Mouse (Mus musculus): ENCODE measurements around the gene Hopx. TPM values are rescaled to one million over a fixed set of nuclear protein-coding genes. Genes with fewer than 3 reads are reported as not detected.

Gene Hopx
- polyA plus RNA-seq, 1 experiment from 2014 or later = 16.7 TPM

DNA sequence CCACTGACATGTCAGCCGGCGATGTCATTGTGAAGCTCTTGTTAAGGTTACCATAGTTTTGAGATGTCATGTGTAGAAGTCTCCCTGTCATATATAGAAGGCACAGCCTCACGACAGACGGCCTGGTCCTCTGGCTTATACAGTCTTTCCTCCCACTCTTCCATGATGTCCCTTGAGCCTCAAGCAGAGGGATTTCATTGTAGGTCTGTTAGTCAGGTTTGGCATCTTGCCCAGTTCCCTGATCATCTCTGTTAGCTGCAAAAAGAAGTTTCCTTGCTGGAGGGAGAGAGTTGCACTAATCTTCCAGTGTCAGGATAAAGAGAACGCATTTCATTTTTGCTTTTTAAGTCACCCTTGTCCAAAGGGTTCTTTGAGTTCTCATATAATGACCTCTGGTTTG, 62.3 kb downstream of the Hopx start:
- no peak overlapping the region for H3K27ac ChIP-seq (ENCODE audit: low read length)
- no peak overlapping the region for H3K4me3 ChIP-seq (ENCODE audit: low read length)
- 83% methylated on average over 5 of the region's 5 CpGs for WGBS
- H3K36me3 ChIP-seq (ENCODE audit: control insufficient read depth, insufficient read depth) = no peaks in the 10 kb centered on the region
- no peaks in the 10 kb centered on the region for H3K4me1 ChIP-seq (ENCODE audit: control insufficient read depth, insufficient read depth, low read length)
- no peak overlapping the region for H3K9ac ChIP-seq (ENCODE audit: low read length)
- peaks cover 5% of the 10 kb centered on the region for H3K9me3 ChIP-seq (replicated peaks; ENCODE audit: control insufficient read depth, low read length)
- ATAC-seq (replicated peaks; ENCODE audit: extremely low read depth, insufficient read depth, low FRiP score) = no peak
- H3K27me3 ChIP-seq (ENCODE audit: control insufficient read depth, insufficient read depth, low read length) = no peaks in the 10 kb centered on the region
- no peak overlapping the region for H3K4me2 ChIP-seq (ENCODE audit: low read depth, low read length)

DNA sequence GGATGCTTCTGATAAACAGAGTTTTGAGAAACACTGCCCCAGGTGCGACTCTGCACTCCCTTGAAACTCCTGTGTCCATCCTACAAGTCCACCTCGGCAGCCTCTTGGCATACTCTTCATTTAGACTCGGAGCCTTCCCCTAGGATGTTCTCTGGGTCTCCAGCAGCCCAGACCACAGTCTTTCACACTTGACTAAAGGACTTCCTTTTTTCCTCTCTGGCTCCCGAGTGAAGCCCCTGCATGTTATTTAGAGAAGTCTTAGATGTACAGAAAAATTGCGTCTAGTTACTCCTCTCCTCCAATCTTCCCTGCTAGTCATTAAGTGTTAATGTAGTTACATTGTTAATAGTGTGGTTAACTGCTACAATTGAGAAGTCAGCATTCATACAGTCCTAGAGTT, 70.6 kb downstream of the Hopx start:
- Histone ChIP-seq H3K27ac (ENCODE audit: low read length) (no peak overlapping the region), H3K27me3 (ENCODE audit: control insufficient read depth, insufficient read depth, low read length) (no peaks in the 10 kb centered on the region), H3K36me3 (ENCODE audit: control insufficient read depth, insufficient read depth) (no peaks in the 10 kb centered on the region), H3K9me3 (replicated peaks; ENCODE audit: control insufficient read depth, low read length) (no peaks in the 10 kb centered on the region), H3K9ac (ENCODE audit: low read length) (no peak overlapping the region), H3K4me1 (ENCODE audit: control insufficient read depth, insufficient read depth, low read length) (no peaks in the 10 kb centered on the region), H3K4me2 (ENCODE audit: low read depth, low read length) (no peak overlapping the region), H3K4me3 (ENCODE audit: low read length) (no peak overlapping the region)
- 61% methylated on average over 5 of the region's 5 CpGs for WGBS
- ATAC-seq (replicated peaks; ENCODE audit: extremely low read depth, insufficient read depth, low FRiP score) = no peak

DNA sequence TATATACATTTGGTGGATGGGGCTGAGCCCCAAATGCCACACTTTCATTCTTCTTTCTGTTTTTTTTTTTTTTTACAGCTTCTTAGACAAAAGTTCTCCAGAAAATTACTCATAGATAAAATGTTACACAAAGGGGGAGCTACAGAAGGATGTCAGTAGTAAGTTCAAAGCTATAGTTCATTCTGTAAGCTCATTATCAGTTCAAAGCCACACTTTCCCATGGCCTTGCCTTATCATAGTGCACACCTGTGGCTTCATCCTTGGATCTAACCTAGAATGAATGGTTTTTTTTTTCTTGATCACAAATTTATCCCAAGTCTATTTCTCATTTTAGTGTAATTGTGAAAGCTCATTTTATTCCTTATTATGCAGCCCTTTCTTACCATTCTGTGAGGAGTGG, 75.5 kb downstream of the Hopx start:
- H3K9ac ChIP-seq (ENCODE audit: low read length) = no peak overlapping the region
- no peak overlapping the region for H3K27ac ChIP-seq (ENCODE audit: low read length)
- no peaks in the 10 kb centered on the region for H3K9me3 ChIP-seq (replicated peaks; ENCODE audit: control insufficient read depth, low read length)
- no peak for ATAC-seq (replicated peaks; ENCODE audit: extremely low read depth, insufficient read depth, low FRiP score)
- no peak overlapping the region for H3K4me3 ChIP-seq (ENCODE audit: low read length)
- H3K4me2 ChIP-seq (ENCODE audit: low read depth, low read length) = no peak overlapping the region
- no peaks in the 10 kb centered on the region for H3K36me3 ChIP-seq (ENCODE audit: control insufficient read depth, insufficient read depth)
- no peaks in the 10 kb centered on the region for H3K4me1 ChIP-seq (ENCODE audit: control insufficient read depth, insufficient read depth, low read length)
- H3K27me3 ChIP-seq (ENCODE audit: control insufficient read depth, insufficient read depth, low read length) = no peaks in the 10 kb centered on the region

DNA sequence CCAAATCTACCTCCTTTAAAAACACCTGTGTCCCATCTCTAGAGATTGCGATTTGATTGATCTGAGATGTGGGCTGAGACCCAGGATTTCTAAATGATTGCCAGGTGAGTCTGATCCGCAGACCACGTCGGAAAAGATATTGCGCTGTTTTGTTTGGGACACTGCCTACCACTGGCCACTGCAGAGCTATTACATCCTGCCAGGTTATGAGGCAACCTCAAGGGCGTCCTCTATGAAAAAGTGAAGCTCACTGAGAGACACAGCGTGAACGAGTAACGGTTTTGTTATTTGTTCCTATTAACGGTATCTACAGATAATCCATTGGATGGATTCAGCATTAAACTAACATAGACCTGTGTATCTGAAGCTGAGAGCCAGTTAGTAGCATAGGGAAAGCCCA, 76.5 kb downstream of the Hopx start:
- H3K4me3 ChIP-seq (ENCODE audit: low read length) = no peak overlapping the region
- H3K9ac ChIP-seq (ENCODE audit: low read length) = no peak overlapping the region
- ATAC-seq (replicated peaks; ENCODE audit: extremely low read depth, insufficient read depth, low FRiP score) = no peak
- no peaks in the 10 kb centered on the region for H3K36me3 ChIP-seq (ENCODE audit: control insufficient read depth, insufficient read depth)
- H3K27me3 ChIP-seq (ENCODE audit: control insufficient read depth, insufficient read depth, low read length) = no peaks in the 10 kb centered on the region
- no peak overlapping the region for H3K27ac ChIP-seq (ENCODE audit: low read length)
- H3K4me1 ChIP-seq (ENCODE audit: control insufficient read depth, insufficient read depth, low read length) = no peaks in the 10 kb centered on the region
- H3K9me3 ChIP-seq (replicated peaks; ENCODE audit: control insufficient read depth, low read length) = no peaks in the 10 kb centered on the region
- WGBS = 86% methylated on average over 10 of the region's 10 CpGs
- H3K4me2 ChIP-seq (ENCODE audit: low read depth, low read length) = no peak overlapping the region

Other genes with a start within 250 kb of the Hopx start
- gene Aasdh, start 209.6 kb downstream of the Hopx start, polyA plus RNA-seq (2015; fragmentation: Nextera tagmentation; extraction: Ambion mirVana) = 17.9 and 22.3 TPM in 2 replicates
- 251 and 274 TPM in 2 replicates for gene Paics, start 163.8 kb downstream of the Hopx start, polyA plus RNA-seq (2015; fragmentation: Nextera tagmentation; extraction: Ambion mirVana)
- 22.0 and 29.3 TPM in 2 replicates for gene Ppat, start 163.5 kb downstream of the Hopx start, polyA plus RNA-seq (2015; fragmentation: Nextera tagmentation; extraction: Ambion mirVana)
- gene Srp72, start 140.4 kb downstream of the Hopx start, polyA plus RNA-seq (2015; fragmentation: Nextera tagmentation; extraction: Ambion mirVana) = 51.9 and 53.8 TPM in 2 replicates
- gene Arl9, start 111.1 kb downstream of the Hopx start, polyA plus RNA-seq (2015; fragmentation: Nextera tagmentation; extraction: Ambion mirVana) = 0.31 TPM in 1 of 2 replicates, not detected in the other
- 0.14 TPM in 1 of 2 replicates, not detected in the other for gene Thegl, start 99.1 kb downstream of the Hopx start, polyA plus RNA-seq (2015; fragmentation: Nextera tagmentation; extraction: Ambion mirVana)
- gene Spink2, start 96.3 kb upstream of the Hopx start, polyA plus RNA-seq (2015; fragmentation: Nextera tagmentation; extraction: Ambion mirVana) = 2.4 and 2.6 TPM in 2 replicates
- 18.9 and 20.3 TPM in 2 replicates for gene Rest, start 150.4 kb upstream of the Hopx start, polyA plus RNA-seq (2015; fragmentation: Nextera tagmentation; extraction: Ambion mirVana)
- gene Noa1, start 195.0 kb upstream of the Hopx start, polyA plus RNA-seq (2015; fragmentation: Nextera tagmentation; extraction: Ambion mirVana) = 22.5 and 23.7 TPM in 2 replicates
- gene Polr2b, start 195.0 kb upstream of the Hopx start, polyA plus RNA-seq (2015; fragmentation: Nextera tagmentation; extraction: Ambion mirVana) = 39.0 and 40.4 TPM in 2 replicates

All from heart, embryonic 16.5 days (tissue).